Mouse (Mus musculus) central nervous system, embryonic 18 days (tissue): Measurements from ENCODE around the gene Cenpp. TPM values are rescaled to one million over a fixed set of nuclear protein-coding genes. Genes with fewer than 3 reads are reported as not detected.

Source experiments
- polyA plus RNA-seq: library from polyadenylated mRNA; depleted of rRNA; stranded (reverse); fragments of >200 nt; gene quantifications from 2 replicates; pipeline ENCODE4 v1.2.3, GENCODE M21; 2012; rRNA removed

Gene Cenpp
- 2.9 and 3.6 TPM in 2 replicates for polyA plus RNA-seq

DNA sequence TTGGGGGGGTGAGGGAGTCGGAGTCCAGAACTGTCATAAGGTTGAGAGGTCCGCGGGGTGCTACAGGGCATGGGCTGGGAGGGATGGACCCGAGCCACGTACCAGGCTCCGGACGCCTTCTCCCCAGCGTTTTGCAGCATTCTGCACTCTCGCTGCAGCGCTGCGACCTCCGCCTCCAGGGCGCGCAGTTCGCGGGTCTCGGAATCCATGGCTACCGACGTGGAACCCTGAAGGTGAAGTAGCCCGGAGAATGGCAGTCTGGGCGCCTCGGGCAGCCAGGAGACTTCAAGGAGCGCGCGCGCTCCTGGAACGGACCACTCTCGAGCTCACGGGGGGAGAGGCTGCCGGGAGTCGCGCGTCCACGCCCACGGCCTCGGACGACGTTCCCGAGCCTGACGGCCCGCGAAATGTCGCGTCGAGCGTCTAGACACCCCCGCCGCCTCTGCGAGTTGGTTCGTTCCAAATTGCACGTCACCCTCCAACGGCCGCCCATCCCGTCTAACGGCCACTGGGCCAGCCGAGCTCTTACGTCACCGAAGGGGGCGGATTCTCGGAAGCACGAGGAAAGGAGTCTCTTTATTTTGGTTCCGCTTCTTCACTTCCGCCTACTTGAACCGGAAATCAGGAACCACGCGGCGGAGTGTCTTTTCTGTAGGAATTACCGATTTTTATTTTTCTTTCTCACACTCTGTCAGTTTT is at the start of gene Cenpp, which contains the start of gene Nol8:
Gene Cenpp (minus strand): TSS at position 305 of the 699 bp plus-strand sequence.
Gene Nol8 (plus strand): TSS at position 598 of the 699 bp plus-strand sequence.

DNA sequence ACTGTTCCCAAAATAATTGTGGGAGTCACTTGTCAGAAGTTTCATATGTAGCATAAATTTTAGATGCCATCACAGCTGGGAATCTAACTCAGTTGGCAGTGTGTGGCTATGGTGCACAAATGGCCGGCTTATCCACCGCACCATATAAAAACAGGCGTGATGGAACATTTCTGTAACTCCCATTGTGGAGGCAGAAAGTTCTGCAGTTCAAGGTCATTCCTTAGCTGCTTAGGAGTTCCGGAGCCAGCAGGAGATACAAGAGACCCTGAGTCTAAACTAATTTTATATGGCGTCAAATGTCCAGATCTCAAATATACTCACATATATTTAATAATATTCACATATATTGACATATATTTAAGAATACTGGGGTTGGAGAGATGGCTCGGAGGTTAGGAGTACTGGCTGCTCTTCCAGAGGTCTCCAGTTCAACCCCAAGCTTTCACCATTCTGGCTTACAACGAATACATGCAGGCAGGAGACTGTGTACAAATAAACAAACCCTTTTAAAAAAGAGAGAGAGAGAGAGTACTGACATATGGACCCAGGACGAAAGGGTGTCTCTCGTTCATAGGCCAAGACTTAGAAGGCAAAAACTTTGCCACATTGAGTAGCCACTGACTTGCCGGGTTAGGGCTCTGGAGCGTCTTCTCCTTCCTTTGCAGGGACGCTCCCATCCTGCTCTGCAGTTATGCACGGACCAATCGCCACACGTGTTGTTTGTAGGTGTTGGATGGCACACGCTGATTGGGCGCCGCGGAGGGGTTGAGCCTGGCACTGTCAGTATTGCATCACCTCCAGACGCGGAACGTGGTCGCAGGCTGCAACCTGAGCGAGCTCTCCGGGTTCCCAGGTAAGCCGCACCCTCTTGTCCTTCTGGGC is 29.0 kb upstream of the Cenpp start, which contains the start of gene Iars:
Gene Iars (plus strand): TSS at position 750 of the 882 bp plus-strand sequence.

DNA sequence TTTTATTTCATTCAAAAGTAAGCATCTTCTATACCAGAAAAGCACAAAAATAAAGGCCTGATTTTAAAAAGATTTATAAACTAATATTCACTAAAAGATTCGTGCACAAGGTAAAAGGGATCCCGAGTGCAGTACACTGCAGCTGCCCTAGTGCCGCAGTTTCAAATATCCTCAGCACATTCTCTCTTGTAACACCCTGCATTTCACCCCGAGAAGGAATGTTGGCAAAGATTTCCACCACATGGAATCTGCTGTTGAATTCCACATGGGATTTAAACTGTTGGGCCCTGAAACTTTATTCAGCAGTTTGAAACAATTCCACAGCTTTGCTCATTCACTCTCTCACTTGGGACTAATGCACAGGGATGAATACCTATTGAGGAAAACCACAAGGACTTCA is 44.9 kb downstream of the Cenpp start, which contains the start of gene Ogn:
Gene Ogn (plus strand): TSS at position 333 of the 400 bp plus-strand sequence.

DNA sequence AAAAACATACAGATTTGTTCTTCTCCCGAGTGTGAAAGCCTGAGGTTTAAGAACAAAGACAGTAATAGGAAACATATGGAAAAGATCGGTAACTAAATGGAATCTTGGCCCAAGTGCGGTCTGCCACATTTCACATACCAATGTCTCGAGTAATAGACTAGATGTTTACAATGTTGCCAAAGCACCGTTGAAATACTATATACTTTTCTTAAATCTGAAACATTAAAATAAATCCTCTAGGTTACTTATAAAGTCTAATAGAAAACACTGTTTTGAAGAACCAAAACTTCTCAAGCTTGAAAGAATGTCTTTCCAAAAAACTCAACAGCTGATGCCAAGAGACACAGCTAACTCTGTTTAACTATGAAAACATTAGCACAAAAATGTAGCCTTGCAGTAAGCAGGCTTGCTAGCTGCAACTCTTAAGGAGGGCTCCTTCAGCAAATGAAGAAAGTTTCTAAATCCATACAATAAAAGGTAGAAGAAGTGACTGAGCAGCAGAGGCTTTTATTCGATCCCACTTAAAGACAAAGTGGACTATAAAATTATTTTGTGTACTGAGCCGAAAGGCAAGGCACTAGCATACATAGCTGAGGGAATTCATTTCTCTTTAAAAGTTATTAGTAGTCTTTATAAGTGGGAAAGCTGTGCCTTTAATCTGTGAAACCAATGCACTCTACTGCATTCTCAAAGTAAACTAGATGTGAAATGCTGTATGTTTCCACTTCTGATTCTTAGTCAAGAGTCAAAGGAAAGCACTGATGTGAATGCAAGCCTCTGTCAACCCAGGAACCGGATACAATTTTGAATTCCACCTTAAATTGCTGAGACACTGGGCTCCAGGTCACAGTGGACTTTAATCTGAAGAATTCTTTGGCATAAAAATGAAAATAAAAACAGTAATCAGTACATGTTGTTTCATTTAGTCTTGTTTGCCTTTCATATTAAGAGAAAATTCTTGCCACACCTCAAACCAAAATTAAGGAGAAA is 70.7 kb downstream of the Cenpp start, which contains the start of gene Omd:
Gene Omd (plus strand): TSS at position 922 of the 990 bp plus-strand sequence.

DNA sequence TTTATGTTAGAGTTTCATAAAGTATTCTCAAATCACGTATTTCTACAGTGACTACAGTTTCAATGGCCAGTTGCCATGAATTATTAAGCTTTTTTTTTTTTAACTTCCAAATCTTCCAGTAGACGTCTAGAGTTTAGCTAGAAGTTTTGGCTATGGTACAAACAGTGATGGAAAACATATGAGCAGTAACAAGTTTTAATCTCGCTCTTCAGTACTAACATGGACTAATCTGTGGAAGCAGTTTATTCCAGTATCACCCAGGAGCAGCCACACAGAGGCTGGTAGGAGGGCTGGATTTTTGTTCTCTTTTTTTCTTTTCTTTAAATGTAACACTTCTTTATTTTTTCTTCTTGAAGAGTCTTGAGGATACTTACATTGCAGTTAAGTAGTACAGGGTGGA is 108.3 kb downstream of the Cenpp start, which contains the start of gene Aspn:
Gene Aspn (plus strand): TSS at position 165 of the 400 bp plus-strand sequence.

DNA sequence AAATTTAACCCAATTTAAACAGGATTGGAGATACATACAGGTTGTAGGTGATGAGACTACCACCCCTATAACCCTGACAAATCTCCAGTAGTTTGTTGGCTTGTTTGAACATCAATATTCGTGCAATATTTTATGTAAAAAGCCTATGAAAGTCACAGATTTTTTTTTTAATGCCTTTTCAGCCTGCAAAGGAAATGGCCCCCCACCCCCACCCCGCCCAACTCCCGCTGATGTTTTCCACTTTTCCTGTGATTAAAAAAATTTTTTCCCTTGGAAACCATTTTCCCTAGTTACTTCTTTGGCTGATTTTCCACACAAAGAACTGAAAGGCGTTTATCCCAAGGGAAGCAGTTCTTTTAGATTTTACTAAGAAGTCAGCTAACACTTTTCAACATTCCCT is 148.1 kb downstream of the Cenpp start, which contains the start of gene Ecm2:
Gene Ecm2 (plus strand): TSS at position 301 of the 400 bp plus-strand sequence.

DNA sequence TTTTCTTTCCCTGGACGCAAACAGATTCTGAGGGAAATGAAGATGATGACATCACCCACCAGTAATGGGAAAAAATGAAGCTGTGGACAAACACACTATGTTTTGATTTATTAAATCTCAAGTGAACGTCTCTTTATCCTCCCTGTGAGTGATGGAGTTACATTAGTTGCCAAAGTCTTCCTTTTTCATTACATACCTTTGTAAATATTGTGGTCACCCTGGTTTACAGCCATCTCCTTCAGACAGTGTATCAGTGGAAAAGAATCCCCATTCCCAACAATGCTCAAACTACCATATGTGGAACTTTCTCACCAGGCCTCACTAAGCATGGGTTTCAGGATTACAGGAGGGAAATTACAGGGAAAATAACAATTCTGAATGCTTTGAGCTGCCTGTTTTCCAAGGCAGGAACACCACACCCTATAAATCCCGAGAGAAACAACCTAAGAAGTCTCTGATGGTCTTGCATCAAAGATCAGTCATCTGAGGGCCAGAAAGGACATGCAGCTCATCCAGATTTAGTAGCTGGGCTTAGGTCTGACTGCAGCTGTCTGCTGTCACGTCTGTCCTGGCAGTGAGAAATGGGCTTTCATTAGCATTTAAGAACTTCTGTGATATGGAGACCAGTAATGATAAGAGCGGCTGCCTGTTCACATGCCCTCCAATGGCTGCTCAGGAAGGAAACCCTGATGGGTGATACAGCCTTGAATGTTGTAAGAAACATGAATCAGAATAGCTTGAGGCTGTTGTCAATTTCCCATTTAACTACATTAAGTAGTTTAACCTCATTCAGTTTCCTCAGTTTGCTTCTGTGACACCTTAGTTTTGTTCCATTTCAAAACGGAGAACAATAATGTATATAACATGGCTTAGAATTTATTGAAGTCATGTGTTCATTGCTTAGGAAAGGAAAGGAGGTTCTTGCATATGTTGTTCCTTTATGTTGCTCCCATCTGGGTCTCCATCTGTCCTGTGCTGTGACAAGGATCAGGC is 159.9 kb downstream of the Cenpp start, which contains the start of gene Tes3-ps:
Gene Tes3-ps (plus strand): TSS at position 943 of the 993 bp plus-strand sequence.

DNA sequence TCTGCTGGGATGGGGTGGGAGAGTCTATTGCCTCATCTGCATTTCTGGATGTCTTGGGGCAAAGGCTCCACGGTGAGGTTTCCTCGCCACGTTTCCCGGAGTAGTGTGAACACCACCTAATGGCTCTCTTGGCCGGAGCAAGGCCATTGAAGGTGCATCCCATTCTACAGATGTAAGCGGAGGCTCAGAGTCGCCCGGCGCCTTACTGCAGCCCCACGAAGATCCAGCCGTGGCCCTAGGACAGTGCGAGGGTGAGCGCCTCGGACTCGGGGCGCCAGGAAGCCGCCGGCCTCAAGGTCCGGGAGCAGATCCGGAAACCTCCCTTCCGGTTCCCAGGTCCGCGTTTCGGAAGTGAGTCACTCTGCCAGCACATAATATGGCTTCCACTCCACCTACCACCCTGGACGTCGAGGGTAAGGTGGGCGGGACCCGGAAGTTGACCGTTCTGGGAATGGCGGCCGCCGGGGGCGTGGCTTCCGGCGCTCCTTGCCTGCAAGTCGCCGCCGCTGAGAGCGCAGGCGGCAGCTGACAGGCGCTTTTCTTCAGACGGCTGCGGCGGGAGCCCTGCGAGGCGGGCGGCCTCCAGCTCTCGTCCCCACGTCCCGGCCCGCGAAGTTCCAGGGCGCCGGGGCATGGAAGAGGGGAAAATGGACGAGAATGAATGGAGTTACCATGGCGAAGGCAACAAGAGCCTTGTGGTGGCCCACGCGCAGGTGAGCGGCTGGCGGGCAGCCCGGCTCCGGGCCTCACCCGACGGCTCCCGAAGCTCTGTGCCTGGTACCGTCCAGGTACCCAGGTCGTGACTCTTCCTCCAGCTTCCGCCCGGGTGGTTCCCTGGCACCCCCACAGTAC is 231.6 kb downstream of the Cenpp start, which contains the start of gene Ippk:
Gene Ippk (plus strand): TSS at position 496 of the 852 bp plus-strand sequence.

Other genes with a start within 250 kb of the Cenpp start
- 10.4 and 11.0 TPM in 2 replicates for gene Ippk, start 231.5 kb downstream of the Cenpp start, polyA plus RNA-seq
- 0.32 and 0.36 TPM in 2 replicates for gene Tes3-ps, start 159.5 kb downstream of the Cenpp start, polyA plus RNA-seq
- 2.1 and 2.8 TPM in 2 replicates for gene Ecm2, start 148.0 kb downstream of the Cenpp start, polyA plus RNA-seq
- gene Aspn, start 108.3 kb downstream of the Cenpp start, polyA plus RNA-seq: 1.0 and 11.4 TPM in 2 replicates
- 0.75 and 3.2 TPM in 2 replicates for gene Omd, start 70.3 kb downstream of the Cenpp start, polyA plus RNA-seq
- 7.8 and 15.6 TPM in 2 replicates for gene Ogn, start 44.7 kb downstream of the Cenpp start, polyA plus RNA-seq
- 12.8 and 13.4 TPM in 2 replicates for gene Nol8, start 293 bp upstream of the Cenpp start, polyA plus RNA-seq
- gene Iars, start 29.3 kb upstream of the Cenpp start, polyA plus RNA-seq: 41.6 and 43.5 TPM in 2 replicates
- not detected in 2 replicates for gene Gm30302, start 146.2 kb upstream of the Cenpp start, polyA plus RNA-seq